Mouse (Mus musculus): ENCODE measurements around the gene Eif4a2. TPM values are rescaled to one million over a fixed set of nuclear protein-coding genes. Genes with fewer than 3 reads are reported as not detected.

The Eif4a2 gene
- polyA plus RNA-seq, 1 experiment from 2014 or later: 58.3 TPM

- no peak overlapping the region for H3K9ac ChIP-seq
- peaks cover 3% of the 10 kb centered on the region; the same call in 1 of the 2 replicates for H3K4me1 ChIP-seq (replicated peaks)
- no peak overlapping the region for H3K27ac ChIP-seq (replicated peaks)
- no peaks in the 10 kb centered on the region for H3K27me3 ChIP-seq
- no peak overlapping the region for H3K4me3 ChIP-seq (replicated peaks)
- H3K36me3 ChIP-seq (replicated peaks): no peaks in the 10 kb centered on the region
- no peaks in the 10 kb centered on the region for H3K9me3 ChIP-seq (replicated peaks)
- 56% methylated on average over 5 of the region's 5 CpGs for WGBS (ENCODE audit: insufficient replicate concordance)
- no peak overlapping the region for H3K4me2 ChIP-seq
- ATAC-seq (ENCODE audit: insufficient read depth): no peak
Measured at GRCm38 (mm10) chr16:23145211-23145610, 38.0 kb downstream of the Eif4a2 start.

DNA sequence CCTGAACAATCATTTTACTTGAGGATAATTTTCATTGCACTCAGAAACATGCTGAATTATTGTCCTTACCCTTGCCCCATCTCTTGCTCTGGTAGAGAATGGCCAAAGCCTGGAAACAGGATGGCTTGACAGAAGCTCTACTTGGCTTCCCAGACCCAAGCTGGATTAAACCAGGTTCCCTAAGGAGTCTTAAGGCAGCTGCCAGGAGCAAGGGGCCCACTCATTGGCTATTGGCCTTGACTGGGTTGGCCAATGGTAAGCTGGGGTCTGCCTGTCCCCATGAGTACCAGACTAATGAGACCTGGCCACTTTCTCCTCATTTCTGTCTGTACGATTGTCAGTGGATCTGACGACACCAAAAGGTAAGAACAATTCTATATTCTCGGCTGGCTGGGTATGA lies 39.0 kb downstream of the Eif4a2 start, which contains the start of gene Adipoq:
Gene Adipoq (plus strand): TSS at position 257 of the 400 bp plus-strand sequence.
- 61% methylated on average over 3 of the region's 3 CpGs for WGBS (ENCODE audit: insufficient replicate concordance)
- no peak for ATAC-seq (ENCODE audit: insufficient read depth)
- Histone ChIP-seq H3K4me3 (replicated peaks) (no peak within 1 kb of the TSS), H3K27me3 (no peaks in the 10 kb centered on the region), H3K4me2 (no peak within 1 kb of the TSS), H3K9me3 (replicated peaks) (no peaks in the 10 kb centered on the region), H3K9ac (no peak within 1 kb of the TSS), H3K36me3 (replicated peaks) (no peaks in the 10 kb centered on the region), H3K4me1 (replicated peaks) (peaks cover 3% of the 10 kb centered on the region; the same call in 1 of the 2 replicates), H3K27ac (replicated peaks) (no peak within 1 kb of the TSS)

DNA sequence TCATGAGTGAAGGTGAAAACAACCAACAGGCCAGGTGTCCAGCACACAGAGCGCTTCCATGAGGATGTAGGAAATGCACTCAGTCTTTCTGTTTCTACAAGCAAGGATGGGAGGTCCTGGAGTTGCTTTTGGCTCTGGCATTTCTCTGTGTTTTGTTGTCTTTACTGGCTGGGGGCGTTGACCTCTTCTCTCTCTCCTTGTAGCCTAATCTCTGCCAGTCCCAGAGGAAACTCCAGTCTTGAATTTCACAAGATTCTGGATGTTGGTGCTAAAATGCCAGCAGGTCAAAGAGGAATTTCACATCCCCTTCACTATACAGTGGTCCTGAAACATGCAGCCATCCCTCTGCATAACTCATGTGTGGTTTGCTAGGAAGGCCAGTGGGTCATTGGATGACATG lies 41.7 kb downstream of the Eif4a2 start:
- 53% methylated on average over 2 of the region's 2 CpGs for WGBS (ENCODE audit: insufficient replicate concordance)
- Histone ChIP-seq H3K27me3 (no peaks in the 10 kb centered on the region), H3K4me1 (replicated peaks) (peaks cover under 1% of the 10 kb centered on the region; the same call in 1 of the 2 replicates), H3K9ac (no peak overlapping the region), H3K9me3 (replicated peaks) (no peaks in the 10 kb centered on the region), H3K27ac (replicated peaks) (no peak overlapping the region), H3K36me3 (replicated peaks) (no peaks in the 10 kb centered on the region), H3K4me2 (no peak overlapping the region), H3K4me3 (replicated peaks) (no peak overlapping the region)
- ATAC-seq (ENCODE audit: insufficient read depth): no peak

DNA sequence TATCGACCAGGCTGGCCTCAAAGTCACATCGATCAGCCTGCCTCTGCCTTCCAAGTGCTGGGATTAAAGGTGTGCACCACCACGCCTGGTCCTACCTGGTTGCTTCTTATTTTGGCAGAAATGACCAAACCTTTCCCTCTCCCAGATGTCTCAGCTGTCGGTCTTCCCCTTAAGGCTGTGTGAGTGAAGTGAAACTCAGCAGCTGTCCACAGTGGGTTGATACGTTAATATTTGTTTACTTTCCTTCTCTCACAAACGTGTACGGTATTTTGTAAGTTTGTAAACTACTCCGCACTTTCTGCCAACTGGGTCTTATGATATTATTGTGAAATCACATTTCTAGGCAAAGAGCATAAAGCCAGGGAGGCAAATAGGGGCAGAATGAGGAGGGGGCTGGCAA lies 42.2 kb downstream of the Eif4a2 start:
- no peaks in the 10 kb centered on the region for H3K36me3 ChIP-seq (replicated peaks)
- no peak overlapping the region for H3K4me2 ChIP-seq
- no peaks in the 10 kb centered on the region for H3K4me1 ChIP-seq (replicated peaks)
- no peaks in the 10 kb centered on the region for H3K27me3 ChIP-seq
- 56% methylated on average over 8 of the region's 8 CpGs for WGBS (ENCODE audit: insufficient replicate concordance)
- ATAC-seq (ENCODE audit: insufficient read depth): no peak
- H3K4me3 ChIP-seq (replicated peaks): no peak overlapping the region
- no peaks in the 10 kb centered on the region for H3K9me3 ChIP-seq (replicated peaks)
- no peak overlapping the region for H3K27ac ChIP-seq (replicated peaks)
- no peak overlapping the region for H3K9ac ChIP-seq

DNA sequence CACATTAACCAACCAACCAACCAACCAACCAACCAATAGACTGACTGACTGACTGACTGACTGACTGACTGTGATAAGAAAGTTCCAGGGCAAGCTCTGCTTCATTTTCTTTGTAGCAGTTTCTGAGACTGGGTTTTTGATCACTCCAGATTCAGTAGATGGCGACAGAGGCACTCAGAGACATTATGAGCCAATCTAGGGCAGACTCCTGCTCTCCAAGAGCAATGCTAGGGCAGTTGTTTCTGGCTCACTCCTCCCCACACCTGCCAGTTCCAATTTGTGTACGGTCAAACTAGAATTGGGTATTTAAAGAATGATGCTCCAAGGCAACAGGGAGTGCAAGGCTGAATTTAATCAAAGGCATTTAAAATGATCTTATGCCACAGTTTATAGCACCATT lies 44.2 kb downstream of the Eif4a2 start:
- no peak overlapping the region for H3K4me2 ChIP-seq
- no peak overlapping the region for H3K27ac ChIP-seq (replicated peaks)
- WGBS (ENCODE audit: insufficient replicate concordance): 20% methylated on average over 2 of the region's 2 CpGs
- H3K4me1 ChIP-seq (replicated peaks): no peaks in the 10 kb centered on the region
- H3K27me3 ChIP-seq: no peaks in the 10 kb centered on the region
- H3K9me3 ChIP-seq (replicated peaks): no peaks in the 10 kb centered on the region
- no peak overlapping the region for H3K9ac ChIP-seq
- no peak for ATAC-seq (ENCODE audit: insufficient read depth)
- no peaks in the 10 kb centered on the region for H3K36me3 ChIP-seq (replicated peaks)
- H3K4me3 ChIP-seq (replicated peaks): no peak overlapping the region

DNA sequence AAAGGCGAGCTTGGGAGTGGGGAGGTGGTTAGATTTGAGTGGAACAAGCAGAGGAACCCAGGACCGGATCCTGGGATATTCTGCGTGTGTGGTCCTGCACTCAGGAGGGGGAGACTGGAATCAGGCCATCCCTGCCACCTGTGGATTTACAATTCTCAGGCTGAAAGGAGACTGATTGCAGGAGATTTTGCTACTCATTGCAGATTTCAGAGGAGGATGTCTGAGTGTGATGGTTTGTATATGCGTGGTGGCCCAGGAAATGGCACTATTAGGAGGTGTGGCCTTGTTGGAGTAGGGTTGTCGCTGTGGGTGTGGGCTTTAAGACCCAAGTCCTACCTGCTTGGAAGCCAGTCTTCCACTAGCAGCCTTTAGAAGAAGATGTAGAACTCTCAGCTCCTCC lies 47.0 kb downstream of the Eif4a2 start:
- Histone ChIP-seq H3K27ac (replicated peaks) (no peak overlapping the region), H3K4me1 (replicated peaks) (no peaks in the 10 kb centered on the region), H3K4me3 (replicated peaks) (no peak overlapping the region), H3K4me2 (no peak overlapping the region), H3K27me3 (no peaks in the 10 kb centered on the region), H3K9ac (no peak overlapping the region), H3K9me3 (replicated peaks) (no peaks in the 10 kb centered on the region), H3K36me3 (replicated peaks) (no peaks in the 10 kb centered on the region)
- ATAC-seq (ENCODE audit: insufficient read depth): no peak
- 59% methylated on average over 5 of the region's 5 CpGs for WGBS (ENCODE audit: insufficient replicate concordance)

GRCm38 (mm10) chr16:23157013-23157412 lies 49.8 kb downstream of the Eif4a2 start:
- no peak overlapping the region for H3K4me2 ChIP-seq
- no peaks in the 10 kb centered on the region for H3K4me1 ChIP-seq (replicated peaks)
- ATAC-seq (ENCODE audit: insufficient read depth): no peak
- no peaks in the 10 kb centered on the region for H3K36me3 ChIP-seq (replicated peaks)
- WGBS (ENCODE audit: insufficient replicate concordance): 78% methylated on average over 13 of the region's 13 CpGs
- H3K27ac ChIP-seq (replicated peaks): no peak overlapping the region
- H3K4me3 ChIP-seq (replicated peaks): no peak overlapping the region
- H3K9me3 ChIP-seq (replicated peaks): no peaks in the 10 kb centered on the region
- no peaks in the 10 kb centered on the region for H3K27me3 ChIP-seq
- H3K9ac ChIP-seq: no peak overlapping the region

DNA sequence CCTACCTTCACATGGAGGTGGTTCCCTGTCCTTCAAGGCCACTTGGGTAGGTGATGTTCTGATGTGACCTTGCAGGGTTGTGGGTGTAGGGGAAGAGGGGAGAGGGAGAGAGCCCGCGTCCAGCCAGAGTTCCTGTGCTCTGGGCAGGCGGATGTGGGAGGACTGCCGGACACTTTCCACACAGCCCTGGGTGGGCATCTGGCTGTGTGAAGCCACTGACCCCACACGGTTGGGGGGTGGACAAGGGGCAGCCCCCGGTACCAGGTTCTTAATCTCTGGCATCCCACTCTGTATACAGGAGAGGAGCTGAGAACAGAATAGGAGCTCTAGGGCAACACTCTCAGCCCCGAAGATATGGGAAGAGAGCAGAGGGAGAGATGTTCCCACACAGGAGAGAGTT lies 51.0 kb downstream of the Eif4a2 start:
- H3K27ac ChIP-seq (replicated peaks): no peak overlapping the region
- H3K4me3 ChIP-seq (replicated peaks): no peak overlapping the region
- H3K36me3 ChIP-seq (replicated peaks): no peaks in the 10 kb centered on the region
- H3K27me3 ChIP-seq: no peaks in the 10 kb centered on the region
- WGBS (ENCODE audit: insufficient replicate concordance): 71% methylated on average over 7 of the region's 7 CpGs
- no peak for ATAC-seq (ENCODE audit: insufficient read depth)
- no peak overlapping the region for H3K9ac ChIP-seq
- no peak overlapping the region for H3K4me2 ChIP-seq
- no peaks in the 10 kb centered on the region for H3K4me1 ChIP-seq (replicated peaks)
- no peaks in the 10 kb centered on the region for H3K9me3 ChIP-seq (replicated peaks)

GRCm38 (mm10) chr16:23158957-23159356 lies 51.7 kb downstream of the Eif4a2 start:
- no peaks in the 10 kb centered on the region for H3K27me3 ChIP-seq
- no peak overlapping the region for H3K4me2 ChIP-seq
- H3K9me3 ChIP-seq (replicated peaks): no peaks in the 10 kb centered on the region
- WGBS (ENCODE audit: insufficient replicate concordance): 40% methylated on average over 2 of the region's 2 CpGs
- H3K9ac ChIP-seq: no peak overlapping the region
- no peak overlapping the region for H3K4me3 ChIP-seq (replicated peaks)
- no peaks in the 10 kb centered on the region for H3K4me1 ChIP-seq (replicated peaks)
- H3K27ac ChIP-seq (replicated peaks): no peak overlapping the region
- ATAC-seq (ENCODE audit: insufficient read depth): no peak
- H3K36me3 ChIP-seq (replicated peaks): no peaks in the 10 kb centered on the region

DNA sequence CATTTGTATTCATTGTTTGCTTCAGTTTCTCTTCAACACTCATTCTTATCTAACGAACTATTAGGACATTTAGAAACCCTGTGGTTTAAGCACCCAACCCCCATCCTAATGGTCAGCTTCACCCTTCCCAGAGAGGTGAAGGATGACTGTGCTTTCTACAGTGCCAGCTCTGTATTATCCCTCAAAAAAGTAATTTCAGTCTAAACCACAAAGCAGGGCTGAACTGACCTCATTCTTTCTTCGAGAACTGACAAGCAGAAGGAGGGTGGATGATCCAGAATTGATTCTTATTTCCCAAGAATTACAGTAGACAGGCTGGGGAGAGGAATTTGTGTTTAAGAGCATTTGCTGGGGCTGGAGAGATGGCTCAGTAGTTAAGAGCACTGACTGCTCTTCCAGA lies 52.5 kb downstream of the Eif4a2 start:
- no peak overlapping the region for H3K4me2 ChIP-seq
- H3K36me3 ChIP-seq (replicated peaks): no peaks in the 10 kb centered on the region
- no peaks in the 10 kb centered on the region for H3K4me1 ChIP-seq (replicated peaks)
- no peaks in the 10 kb centered on the region for H3K27me3 ChIP-seq
- ATAC-seq (ENCODE audit: insufficient read depth): no peak
- H3K27ac ChIP-seq (replicated peaks): no peak overlapping the region
- H3K9ac ChIP-seq: no peak overlapping the region
- H3K9me3 ChIP-seq (replicated peaks): no peaks in the 10 kb centered on the region
- 13% methylated on average over 2 of the region's 2 CpGs for WGBS (ENCODE audit: insufficient replicate concordance)
- no peak overlapping the region for H3K4me3 ChIP-seq (replicated peaks)

GRCm38 (mm10) chr16:23162116-23162515 lies 54.9 kb downstream of the Eif4a2 start:
- Histone ChIP-seq H3K27me3 (no peaks in the 10 kb centered on the region), H3K9ac (no peak overlapping the region), H3K4me1 (replicated peaks) (no peaks in the 10 kb centered on the region), H3K27ac (replicated peaks) (no peak overlapping the region), H3K4me3 (replicated peaks) (no peak overlapping the region), H3K36me3 (replicated peaks) (no peaks in the 10 kb centered on the region), H3K9me3 (replicated peaks) (no peaks in the 10 kb centered on the region), H3K4me2 (no peak overlapping the region)
- 16% methylated on average over 3 of the region's 3 CpGs for WGBS (ENCODE audit: insufficient replicate concordance)
- ATAC-seq (ENCODE audit: insufficient read depth): no peak

All from liver, embryonic 15.5 days (tissue).